Mouse (Mus musculus): Measurements from ENCODE around the gene Lmntd1. TPM values are rescaled to one million over a fixed set of nuclear protein-coding genes. Genes with fewer than 3 reads are reported as not detected.

The Lmntd1 gene
- total RNA-seq, 2 experiments from 2014 or later = not detected

DNA sequence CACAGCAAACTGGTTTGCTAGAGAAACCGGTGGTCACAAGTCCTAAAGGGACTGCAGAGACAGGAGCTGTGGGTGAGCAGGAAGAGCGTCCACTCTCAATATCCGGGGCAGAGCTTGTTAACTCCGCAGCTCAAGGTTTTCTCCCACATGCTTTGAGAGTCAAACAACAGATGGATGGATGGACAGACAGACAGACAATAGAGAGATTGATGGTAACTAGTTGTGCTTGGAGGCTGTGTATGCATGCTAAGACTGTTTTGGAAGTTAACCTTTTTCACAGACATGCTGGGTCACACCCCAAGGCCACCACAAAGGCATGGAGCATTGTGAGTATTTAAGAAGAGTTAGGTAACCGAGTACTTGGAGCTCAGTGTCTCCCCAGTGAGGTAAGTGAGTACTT is 5.4 kb downstream of the Lmntd1 start:
- ATAC-seq (replicated peaks; ENCODE audit: low FRiP score, poor library complexity, severe bottlenecking) = no peak

DNA sequence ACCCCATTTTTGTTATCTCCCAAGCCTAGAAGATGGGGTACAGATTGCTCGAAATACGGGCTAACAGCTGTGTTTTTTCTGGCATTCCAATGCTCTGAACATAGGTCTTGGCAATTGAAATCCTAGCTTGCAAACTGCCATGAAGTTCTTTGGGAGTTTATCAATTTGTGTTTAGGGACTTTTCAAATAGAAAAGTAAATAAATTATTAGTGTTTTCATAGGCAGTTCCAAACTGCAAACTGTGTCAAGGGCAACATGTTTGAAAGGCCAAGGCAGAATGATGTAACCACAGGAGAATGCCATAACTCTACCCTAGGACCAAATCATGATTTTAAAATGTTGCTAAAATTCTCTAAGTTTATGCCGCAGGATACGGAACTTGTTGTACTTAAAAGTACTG is 6.4 kb downstream of the Lmntd1 start:
- ATAC-seq (replicated peaks; ENCODE audit: low FRiP score, poor library complexity, severe bottlenecking) = no peak

DNA sequence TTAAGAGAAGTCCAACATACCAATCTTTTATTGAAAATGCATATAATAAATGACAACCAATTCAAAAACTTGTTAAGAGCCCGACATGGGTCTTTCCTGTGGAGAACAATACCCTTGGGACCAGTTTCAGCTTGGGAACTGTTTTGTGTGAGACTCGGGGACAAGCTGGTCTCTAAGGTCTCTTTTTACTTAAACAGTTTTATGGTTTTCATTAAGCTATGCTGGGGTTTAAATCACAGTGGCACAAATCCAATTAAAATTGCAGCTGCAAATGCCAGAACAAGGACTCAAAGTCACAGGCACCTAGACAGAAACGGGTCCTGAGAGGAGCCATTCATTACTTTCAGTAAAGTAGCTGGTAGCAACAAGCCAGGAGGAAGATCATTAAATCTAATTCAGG is 8.9 kb downstream of the Lmntd1 start:
- no peak for ATAC-seq (replicated peaks; ENCODE audit: low FRiP score, poor library complexity, severe bottlenecking)

DNA sequence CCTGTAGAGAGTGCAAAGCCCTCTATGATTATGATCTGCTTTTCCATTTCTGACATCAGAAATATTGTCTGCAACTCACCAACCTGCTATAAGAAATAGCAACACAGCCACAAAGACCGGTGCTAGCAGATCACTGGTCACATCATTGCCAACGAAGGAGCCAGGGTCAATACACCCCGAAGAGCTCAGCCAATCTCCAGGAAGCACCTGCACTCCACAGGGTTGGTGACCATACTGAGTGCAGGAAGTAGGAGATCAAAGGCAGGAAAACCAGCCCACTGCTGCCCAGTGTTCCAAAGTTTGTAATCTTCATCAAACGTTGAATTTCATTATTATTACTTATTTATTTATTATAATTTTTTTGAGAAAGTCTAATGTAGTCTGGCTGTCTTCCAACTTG is 9.5 kb downstream of the Lmntd1 start:
- ATAC-seq (replicated peaks; ENCODE audit: low FRiP score, poor library complexity, severe bottlenecking) = no peak

DNA sequence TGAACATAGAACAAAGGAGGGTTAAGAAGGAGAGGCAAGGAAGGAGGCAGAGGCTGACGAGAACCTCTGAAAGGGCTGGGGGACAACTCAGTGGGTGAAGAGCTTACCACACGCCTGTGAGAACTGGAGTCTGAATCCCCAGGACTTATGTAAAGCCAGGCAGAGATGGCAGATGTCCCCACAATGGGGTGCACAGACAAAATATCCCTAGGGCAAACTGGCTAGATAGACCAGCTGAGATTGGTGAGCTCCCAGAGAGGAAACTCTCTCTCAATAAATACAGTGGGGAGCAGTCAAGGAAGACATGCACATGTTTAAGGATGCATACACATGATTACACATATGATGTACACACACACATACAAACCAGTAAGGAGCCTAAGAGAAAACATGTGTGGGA is 10.0 kb downstream of the Lmntd1 start:
- ATAC-seq (replicated peaks; ENCODE audit: low FRiP score, poor library complexity, severe bottlenecking) = no peak

DNA sequence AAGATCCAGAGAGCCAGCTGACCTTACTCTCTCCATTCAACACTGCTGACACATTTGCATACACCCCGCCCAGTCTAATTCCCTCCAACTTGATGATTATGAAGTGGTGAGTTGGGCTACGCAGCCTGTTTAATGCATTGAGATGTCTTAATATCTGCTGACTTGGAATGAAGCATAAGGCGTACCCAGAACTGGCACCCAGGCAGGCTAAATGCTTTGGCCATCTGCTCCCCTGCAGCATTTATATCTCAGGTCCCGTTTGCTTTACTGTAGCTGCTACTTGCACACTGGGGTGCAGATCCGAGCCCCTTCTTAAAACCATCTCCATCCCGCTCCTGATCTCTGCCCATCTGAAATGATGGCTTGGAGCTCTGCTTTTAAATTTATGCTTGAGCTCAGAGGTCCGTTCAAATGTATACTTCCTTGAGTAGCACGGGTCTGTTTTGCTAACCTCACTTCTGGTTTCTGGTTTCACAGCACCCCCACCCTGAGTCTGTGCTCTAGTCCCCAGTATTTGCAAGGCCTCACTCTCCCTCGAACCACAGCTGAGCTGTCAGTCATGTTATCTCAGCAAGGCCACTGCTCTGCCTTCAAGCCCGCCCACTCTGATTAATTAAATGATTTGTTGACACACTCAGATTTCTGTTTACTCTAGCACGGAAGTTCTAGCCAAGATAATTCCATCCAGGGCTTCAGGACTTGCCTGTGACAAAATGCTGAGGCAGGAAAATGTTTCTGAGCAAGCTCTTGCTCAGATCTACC is 15.1 kb downstream of the Lmntd1 start:
- no peak for ATAC-seq (replicated peaks; ENCODE audit: low FRiP score, poor library complexity, severe bottlenecking)

DNA sequence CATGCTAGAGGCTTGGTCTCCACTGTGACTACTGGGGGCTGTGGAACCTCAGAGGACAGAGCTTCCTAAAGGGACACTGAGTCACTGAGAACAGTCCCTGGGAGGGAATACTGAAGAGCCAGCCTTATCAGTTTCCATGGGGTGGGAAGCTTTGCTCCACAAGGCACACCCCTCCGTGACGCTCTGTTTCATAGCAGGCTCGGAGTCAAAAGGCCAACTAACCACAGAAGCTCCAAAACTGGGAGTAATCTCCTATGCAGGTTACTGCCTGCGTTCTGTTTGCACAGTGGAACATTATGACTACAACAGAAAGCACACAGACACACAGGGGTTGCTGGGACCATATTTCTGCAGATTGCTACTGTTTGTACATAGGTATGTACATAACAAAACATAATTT is 18.2 kb downstream of the Lmntd1 start:
- no peak for ATAC-seq (replicated peaks; ENCODE audit: low FRiP score, poor library complexity, severe bottlenecking)

DNA sequence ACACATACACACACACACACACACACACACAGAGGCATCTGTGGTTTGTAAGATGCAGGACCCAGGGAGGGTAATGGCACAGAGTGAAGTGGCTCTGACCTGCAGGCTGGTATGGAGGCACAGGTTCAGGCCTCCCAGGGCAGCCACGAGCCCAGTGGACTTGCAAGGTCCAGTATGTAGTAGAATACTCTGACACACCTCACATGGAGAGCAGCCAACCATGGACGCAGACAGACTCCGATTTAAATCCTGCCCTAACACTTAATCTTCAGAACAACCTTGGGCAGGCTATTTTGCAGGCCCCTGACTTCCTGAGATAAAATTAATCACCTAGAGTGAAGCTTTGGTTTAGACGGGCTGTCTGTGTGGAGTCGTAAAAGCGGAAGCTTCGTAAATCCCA is 20.1 kb downstream of the Lmntd1 start:
- ATAC-seq (replicated peaks; ENCODE audit: low FRiP score, poor library complexity, severe bottlenecking) = no peak

DNA sequence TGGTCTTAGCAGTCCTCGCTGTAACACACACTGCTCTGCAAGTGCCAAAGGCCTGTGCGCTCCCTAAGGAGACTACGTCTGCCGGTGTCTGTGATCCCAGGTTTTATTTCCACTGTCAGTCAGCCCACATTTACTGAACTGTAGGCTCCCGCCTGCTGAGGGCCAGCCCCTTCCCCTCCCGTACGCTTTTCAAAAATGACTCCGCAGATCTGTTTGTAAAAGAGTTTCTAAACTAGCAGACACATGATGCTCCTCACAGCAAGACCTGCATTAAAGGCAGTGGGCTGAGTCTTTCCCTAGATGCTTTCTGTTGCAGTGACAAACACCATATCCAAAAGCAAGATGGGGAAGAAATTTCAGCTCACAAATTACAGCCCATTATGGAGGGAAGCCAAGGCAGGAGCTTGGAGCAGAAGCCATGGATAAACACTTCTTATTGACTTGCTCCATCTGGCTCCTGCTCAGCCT is 21.6 kb downstream of the Lmntd1 start:
- no peak for ATAC-seq (replicated peaks; ENCODE audit: low FRiP score, poor library complexity, severe bottlenecking)

DNA sequence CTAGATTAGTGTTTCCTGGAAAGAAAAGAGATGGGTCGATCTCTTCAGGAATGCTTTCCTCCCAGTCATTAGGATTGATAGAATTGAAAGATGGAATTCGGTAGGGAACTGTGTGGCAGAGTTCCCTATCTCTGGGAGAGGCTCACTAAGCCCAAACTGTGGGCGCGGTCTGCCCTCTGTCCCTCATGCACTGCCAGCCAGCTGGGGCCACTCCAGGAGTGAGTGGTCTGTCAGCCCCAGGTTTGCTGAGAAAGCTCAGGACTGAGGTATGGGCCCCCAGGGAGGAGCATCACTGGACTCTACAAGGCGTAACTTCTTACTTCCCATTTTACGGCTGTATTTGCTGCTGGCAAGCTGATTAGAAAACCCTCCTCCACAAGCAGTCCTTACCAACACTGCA is 22.1 kb downstream of the Lmntd1 start:
- ATAC-seq (replicated peaks; ENCODE audit: low FRiP score, poor library complexity, severe bottlenecking) = no peak

DNA sequence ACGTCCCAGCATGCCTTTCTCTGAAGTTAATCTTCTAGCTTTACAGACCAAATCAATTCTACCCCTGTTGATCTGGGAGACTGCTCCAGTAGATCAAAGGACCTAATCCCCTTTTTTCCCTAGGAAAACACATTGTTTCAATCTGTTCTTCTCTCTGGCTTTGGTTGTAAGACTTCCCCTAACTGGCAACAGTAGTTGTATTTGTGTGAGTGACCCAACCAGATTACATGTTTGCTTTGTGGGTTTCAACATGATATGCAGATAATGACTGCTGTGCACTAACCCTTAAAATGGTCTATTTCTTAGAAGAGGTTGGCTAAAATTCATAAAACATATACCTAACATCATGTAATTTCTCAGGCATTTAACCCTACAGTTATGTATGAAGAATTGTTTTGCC is 22.5 kb downstream of the Lmntd1 start:
- no peak for ATAC-seq (replicated peaks; ENCODE audit: low FRiP score, poor library complexity, severe bottlenecking)

DNA sequence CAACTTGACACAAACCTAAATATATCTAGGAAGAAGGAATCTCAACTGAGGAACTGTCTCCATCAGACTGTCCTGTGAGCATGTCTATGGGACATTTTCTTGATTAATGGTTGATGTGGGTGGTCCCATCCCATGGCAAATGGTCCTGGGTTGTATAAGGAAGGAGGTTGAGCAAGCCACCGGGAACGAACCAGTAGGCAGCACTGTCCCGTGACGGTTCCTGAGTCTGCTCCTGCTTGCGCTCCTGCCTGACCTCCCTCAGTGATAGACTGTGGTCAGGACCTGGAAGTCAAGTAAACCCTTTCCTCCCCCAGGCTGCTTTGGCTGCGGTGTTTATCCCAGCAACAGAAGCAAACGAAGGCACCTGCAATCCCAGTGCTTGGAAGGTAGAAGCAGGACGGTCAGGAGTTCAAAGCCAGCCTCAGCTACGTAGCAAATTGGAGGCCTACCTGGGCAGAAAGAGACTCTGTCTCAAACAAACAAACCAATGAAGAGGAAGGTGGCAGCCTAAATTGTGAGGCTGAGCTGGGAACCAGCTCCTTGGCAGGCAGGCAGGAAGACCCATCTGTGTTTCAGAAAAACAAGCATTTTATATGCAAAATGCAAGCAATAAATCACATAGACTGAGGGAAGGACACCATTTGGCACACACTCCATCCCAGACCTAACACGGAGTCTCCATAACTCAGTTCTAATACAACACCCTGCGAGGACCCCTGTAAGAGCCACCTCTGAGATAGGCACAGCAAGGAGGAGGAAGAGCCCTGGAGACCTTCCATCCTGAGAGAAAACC is 23.4 kb downstream of the Lmntd1 start:
- no peak for ATAC-seq (replicated peaks; ENCODE audit: low FRiP score, poor library complexity, severe bottlenecking)

DNA sequence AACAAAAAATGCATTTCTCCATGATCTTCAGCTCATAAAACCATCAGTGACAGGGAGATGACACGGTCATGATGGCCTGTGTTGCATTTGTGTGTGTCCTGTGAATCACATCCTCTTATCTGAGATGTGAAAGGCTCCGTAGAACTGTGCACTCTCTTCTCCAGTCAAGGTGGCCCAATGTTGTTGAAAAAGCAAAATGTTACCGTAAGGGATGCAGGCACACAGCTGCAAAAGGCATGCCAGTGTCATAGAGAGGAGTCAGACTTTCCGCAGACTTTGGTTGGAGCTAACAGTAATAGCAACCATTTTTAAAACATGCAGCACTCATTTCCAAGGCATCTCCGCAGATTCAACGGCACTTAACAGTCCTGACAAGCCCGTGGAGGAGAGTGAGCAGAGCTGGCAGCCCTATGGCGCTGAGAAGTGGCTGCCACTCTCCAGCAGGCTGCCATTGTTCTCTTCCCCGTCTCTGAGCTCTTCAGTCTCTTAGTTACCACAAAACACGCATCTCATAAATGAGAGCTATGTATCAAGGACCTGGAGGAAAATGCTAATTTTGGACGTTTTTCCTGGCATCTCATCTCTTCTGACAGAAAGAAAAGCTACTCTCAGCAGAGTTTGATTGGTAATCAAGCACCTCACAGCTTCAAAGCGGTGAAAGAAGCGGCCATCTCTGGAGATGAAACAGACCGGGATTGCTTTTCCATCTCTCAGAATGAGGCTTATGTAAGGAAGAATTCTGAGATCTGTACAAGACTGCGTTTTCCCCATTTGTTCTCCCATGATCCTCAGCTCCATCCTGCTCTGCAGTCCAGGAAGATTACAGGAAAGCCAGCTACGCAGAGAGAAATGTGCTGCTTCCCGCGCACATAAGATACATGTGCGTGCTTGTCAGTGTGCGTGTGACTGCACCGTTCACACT is 28.8 kb downstream of the Lmntd1 start:
- ATAC-seq (replicated peaks; ENCODE audit: low FRiP score, poor library complexity, severe bottlenecking) = no peak

DNA sequence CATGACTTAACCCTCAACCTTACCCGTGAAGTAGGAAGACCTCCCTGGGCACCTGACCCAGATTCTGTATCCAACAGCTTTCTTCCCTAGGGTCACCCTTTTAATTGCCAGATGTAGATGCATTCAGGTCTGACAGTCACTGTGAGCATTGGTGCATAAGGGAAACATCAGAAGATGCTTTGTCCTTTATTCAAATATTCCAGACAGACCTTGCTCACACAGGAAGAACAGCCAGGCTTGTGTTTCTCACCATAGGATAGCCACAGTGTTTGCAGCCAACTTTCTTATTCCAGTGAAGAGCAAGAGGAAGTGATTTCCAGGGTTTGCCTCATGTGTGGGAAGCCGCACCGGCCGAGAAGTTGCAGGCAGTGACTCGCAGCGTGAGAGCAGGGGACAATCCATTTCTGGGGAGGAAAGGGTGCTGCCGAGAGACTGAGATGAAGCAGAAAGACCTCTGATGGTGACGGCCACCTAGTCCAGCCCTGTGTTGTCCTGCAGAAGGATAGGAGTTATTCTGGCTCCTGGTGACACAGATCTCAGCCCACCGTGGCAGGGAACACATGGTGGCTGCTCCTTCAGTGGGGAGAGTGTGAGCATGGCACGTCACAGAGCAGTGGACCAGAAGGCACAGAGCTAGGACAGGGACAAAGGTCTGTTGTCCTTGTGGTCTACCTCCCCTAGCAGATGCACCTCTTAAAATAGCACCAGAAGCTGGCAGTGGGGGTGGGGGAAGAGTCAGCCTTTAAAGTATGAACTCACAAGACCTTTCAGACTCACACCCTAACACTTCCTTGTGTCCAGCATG is 32.6 kb downstream of the Lmntd1 start:
- no peak for ATAC-seq (replicated peaks; ENCODE audit: low FRiP score, poor library complexity, severe bottlenecking)

DNA sequence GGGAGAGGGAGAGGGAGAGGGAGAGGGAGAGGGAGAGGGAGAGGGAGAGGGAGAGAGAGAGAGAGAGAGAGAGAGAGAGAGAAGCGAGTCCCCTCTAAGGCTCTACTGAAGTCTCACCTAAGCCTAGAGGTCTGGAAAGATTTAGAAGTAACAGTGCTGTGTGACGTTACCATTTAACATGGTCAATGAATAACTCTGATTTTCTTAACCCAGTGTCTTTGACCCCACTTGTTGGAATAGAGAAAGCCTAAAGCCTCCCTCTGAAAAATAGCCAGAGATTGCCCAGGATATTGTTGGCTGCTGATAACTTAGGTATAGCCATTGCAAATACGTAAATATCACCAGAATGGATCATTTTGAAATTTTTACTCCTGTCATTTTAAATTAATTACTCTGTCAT is 34.4 kb downstream of the Lmntd1 start:
- no peak for ATAC-seq (replicated peaks; ENCODE audit: low FRiP score, poor library complexity, severe bottlenecking)

DNA sequence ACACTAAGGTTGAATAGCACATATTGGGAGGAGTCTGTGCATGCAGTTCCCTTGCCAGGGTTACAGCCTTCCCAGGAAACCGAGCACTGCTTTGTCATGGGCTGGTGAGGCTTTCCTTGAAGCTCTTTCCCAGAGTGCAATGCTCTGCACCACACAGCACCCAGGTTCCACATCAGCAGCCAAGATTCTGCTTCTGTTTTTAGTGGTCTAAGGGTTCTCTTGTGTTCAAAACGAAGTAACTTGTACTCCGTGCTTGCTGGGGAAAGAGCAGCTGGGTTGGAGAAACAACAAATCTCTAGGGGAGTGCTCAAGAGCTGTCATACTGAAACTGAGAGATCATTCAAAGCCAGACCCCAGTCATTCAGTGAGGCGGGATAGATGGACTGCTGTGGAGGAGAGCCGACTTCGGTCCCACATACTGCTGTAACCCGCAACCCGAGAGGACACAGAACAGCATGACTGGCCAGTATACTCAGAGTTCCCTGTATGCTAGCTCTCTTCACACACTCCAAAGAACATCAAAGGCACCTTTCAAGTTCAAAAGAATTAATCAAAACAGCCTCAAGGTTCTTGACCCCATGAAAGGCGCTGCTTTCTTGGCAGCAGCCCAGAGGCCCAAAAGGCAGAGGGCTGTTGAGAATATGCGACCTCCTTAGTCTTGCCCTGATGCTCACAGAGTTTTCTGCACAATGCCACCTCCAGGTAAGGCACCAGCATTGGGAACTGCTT is 35.5 kb downstream of the Lmntd1 start:
- no peak for ATAC-seq (replicated peaks; ENCODE audit: low FRiP score, poor library complexity, severe bottlenecking)

DNA sequence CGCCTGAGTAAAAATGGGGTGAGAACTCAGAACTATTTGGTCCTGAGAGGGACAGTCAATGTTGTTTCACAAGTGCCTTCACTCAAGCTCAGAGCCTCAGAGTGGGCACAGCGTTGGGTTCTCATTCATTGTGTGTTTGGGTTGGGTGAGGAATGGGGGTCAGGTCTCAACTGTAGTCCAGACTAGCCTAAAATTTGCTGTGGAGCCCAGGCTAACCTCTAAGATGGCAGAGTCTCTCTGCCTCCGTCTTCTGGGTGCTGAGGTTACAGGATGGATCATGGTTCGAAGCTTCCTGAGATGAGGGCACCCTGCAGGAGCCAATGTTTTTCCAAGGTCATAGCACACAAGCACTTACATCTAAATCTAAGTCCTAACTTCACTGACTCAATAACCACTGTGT is 37.4 kb downstream of the Lmntd1 start:
- no peak for ATAC-seq (replicated peaks; ENCODE audit: low FRiP score, poor library complexity, severe bottlenecking)

DNA sequence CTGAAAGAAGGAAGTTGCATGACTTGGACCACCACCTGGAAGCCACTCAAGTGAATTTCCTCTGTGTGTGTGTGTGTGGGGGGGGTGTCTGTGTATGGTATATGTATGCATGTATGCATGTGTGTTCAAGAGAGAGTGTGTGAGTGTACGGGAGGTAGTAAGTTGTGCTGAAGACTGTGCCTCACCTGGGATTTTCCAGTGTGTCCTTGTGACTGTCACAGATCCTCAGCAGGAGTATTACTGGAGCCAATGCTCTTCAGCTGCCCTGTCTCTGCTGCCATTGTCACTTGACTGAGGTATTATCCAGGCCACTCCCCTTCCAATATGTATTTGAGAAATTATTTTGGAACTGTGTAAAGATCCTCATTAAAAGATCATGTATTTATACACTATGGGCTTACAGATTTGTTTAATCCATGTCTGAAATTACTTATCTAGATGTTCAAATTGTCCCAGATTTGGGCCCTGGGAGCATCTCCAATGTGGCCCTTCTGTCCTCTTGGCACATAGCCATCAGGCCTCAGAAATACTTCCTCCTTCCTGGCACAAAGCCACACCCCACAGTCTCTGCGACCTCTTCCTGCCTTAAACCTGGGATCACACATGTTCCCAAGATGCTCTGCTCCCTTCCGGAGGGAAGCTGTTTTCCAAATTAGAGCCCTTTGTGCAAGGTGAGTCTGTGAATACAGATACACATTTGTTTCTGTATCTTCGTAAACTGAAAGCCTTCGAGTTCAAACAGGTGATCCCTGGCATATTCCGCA is 40.7 kb downstream of the Lmntd1 start:
- no peak for ATAC-seq (replicated peaks; ENCODE audit: low FRiP score, poor library complexity, severe bottlenecking)

Data from erythroblast, adult 5-6 weeks (primary cell).